Mouse (Mus musculus): Measurements from ENCODE around the gene Vsig8. TPM values are rescaled to one million over a fixed set of nuclear protein-coding genes. Genes with fewer than 3 reads are reported as not detected.

Gene Vsig8
- polyA plus RNA-seq, 1 experiment from 2014 or later = 0.15 TPM

Other genes with a start within 250 kb of the Vsig8 start
- gene Kcnj9, start 226.6 kb upstream of the Vsig8 start, polyA plus RNA-seq (2014; fragmentation: Nextera tagmentation; extraction: Ambion mirVana) = 0.30 and 0.84 TPM in 2 replicates
- 0.85 and 0.93 TPM in 2 replicates for gene Kcnj10, start 214.7 kb upstream of the Vsig8 start, polyA plus RNA-seq (2014; fragmentation: Nextera tagmentation; extraction: Ambion mirVana)
- 14.2 and 15.1 TPM in 2 replicates for gene Pigm, start 179.4 kb upstream of the Vsig8 start, polyA plus RNA-seq (2014; fragmentation: Nextera tagmentation; extraction: Ambion mirVana)
- 0.17 TPM in 1 of 2 replicates, not detected in the other for gene Slamf9, start 80.6 kb upstream of the Vsig8 start, polyA plus RNA-seq (2014; fragmentation: Nextera tagmentation; extraction: Ambion mirVana)
- 45.9 and 59.3 TPM in 2 replicates for gene Igsf9, start 74.2 kb upstream of the Vsig8 start, polyA plus RNA-seq (2014; fragmentation: Nextera tagmentation; extraction: Ambion mirVana)
- 79.8 and 93.6 TPM in 2 replicates for gene Tagln2, start 55.9 kb upstream of the Vsig8 start, polyA plus RNA-seq (2014; fragmentation: Nextera tagmentation; extraction: Ambion mirVana)
- gene Cfap45, start 35.1 kb upstream of the Vsig8 start, polyA plus RNA-seq (2014; fragmentation: Nextera tagmentation; extraction: Ambion mirVana) = 1.7 and 2.5 TPM in 2 replicates
- gene Slamf8, start 34.6 kb downstream of the Vsig8 start, polyA plus RNA-seq (2014; fragmentation: Nextera tagmentation; extraction: Ambion mirVana) = not detected in 2 replicates
- 0.27 and 0.31 TPM in 2 replicates for gene Fcrl6, start 46.6 kb downstream of the Vsig8 start, polyA plus RNA-seq (2014; fragmentation: Nextera tagmentation; extraction: Ambion mirVana)
- gene Dusp23, start 77.0 kb downstream of the Vsig8 start, polyA plus RNA-seq (2014; fragmentation: Nextera tagmentation; extraction: Ambion mirVana) = 20.4 and 20.6 TPM in 2 replicates
- gene Crp, start 142.1 kb downstream of the Vsig8 start, polyA plus RNA-seq (2014; fragmentation: Nextera tagmentation; extraction: Ambion mirVana) = 3.8 and 4.0 TPM in 2 replicates

All from neural tube, embryonic 11.5 days (tissue).